In the genomic region with DNA sequence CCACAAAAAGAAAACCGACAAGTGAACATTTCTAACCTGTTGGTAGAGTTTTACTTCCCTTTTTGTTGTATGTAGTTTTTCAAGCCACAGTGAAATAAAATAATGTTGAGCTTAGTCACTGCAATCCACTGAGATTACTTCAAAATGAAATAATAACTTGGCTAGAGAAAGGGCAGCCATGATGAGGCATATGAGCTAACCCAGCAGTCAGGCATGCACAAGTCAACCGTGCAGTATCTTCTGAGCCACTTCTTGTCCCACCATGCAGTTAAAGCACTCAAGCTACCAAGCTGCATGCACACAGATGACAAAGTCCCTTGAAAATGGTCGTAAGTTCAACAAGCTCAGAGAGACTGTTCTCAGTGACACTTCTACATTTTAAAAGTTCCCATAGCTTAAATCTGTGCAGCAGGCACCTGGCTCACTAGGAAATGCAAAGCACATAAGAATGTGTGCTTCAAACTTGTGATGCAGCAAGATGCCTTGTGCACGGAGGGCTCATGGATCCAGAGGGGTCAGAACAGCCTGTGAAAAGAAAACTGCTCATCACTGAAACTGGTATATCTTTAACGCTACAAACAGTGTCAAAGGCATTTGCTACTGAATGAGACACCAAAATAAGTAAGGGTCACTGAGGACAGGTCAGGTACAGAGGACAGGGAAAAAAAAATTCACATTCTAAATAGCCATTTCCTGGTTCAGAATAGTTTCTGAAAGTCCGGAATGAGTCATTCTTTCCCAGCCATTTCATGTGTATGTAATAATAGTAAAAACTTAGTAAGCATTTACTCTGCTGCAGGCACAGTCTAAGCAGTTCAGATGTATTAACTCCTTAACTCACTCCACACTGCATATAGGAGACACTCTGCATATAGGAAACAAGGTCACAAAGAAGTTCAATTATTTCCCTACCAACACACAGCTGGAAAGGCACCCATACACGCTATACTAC, we compare ENCODE assay signal across 8 mouse cellular contexts.
DNase-seq lines count a peak whose midpoint lies in the region; ATAC-seq and TF ChIP-seq lines count a peak whose summit lies in the region.
"Had no signal": no experiment of that assay in that cellular context is flagged by ENCODE, and none has a peak within 500 bp of the region (broad histone marks: within the 10 kb centered on the region; RNA-seq: fewer than 3 reads in every experiment).

No protein-coding gene starts in this region.

- peak overlapping the region; percentile 68 for H3K27ac ChIP-seq in kidney, postnatal 0 days
- no peak overlapping the region for H3K27ac ChIP-seq in MEL (ENCODE audit: control insufficient read depth, low read depth, low read length)
- peak overlapping the region; percentile 61 for H3K27ac ChIP-seq in brown adipose tissue, adult 24 weeks (replicated peaks; ENCODE audit: low read depth, low read length)
- H3K27ac ChIP-seq in limb, embryonic 15.5 days = peak overlapping the region; percentile 33; the same call in 1 of the 2 replicates

- no peak for TF ChIP-seq CTCF in kidney, postnatal 0 days (IDR thresholded peaks at IDR 0.05; ENCODE audit: low read depth)
- TF ChIP-seq CTCF in MEL (IDR thresholded peaks at IDR 0.05 in 2 of 3, conservative IDR thresholded peaks at IDR 0.05 in 1 of 3; ENCODE audit: control insufficient read depth in 1 of 3, insufficient read depth in 1 of 3, low read depth in 2 of 3, low read length in 3 of 3, poor library complexity in 1 of 3, severe bottlenecking in 1 of 3) = no peak

- no peak; the same call in 1 of the 2 replicates for ATAC-seq in kidney, postnatal 0 days (replicated peaks; ENCODE audit: low FRiP score, low read depth)
- ATAC-seq in limb, embryonic 15.5 days (ENCODE audit: insufficient number of reproducible peaks, low FRiP score, low TSS enrichment, low read depth) = no peak
- no peak for ATAC-seq in inflammation-experienced regulatory T-cells, adult 6 months

- no peak for TF ChIP-seq RAD21 in MEL (IDR thresholded peaks at IDR 0.05; ENCODE audit: low read depth, low read length)

- TF ChIP-seq POLR2A in MEL (IDR thresholded peaks at IDR 0.05; ENCODE audit: control insufficient read depth in 1 of 2, insufficient read depth in 1 of 2, low read depth in 1 of 2, low read length in 2 of 2, poor library complexity in 1 of 2) = no peak

- peak; percentile 61 for DNase-seq in kidney, postnatal 0 days (ENCODE audit: low spot score)
- DNase-seq in kidney, postnatal 10 days = no peak
- DNase-seq in MEL (ENCODE audit: low read depth, low spot score) = peak; percentile 35
- no peak for DNase-seq in spleen, postnatal 10 days (ENCODE audit: low spot score in 2 of 2)
- DNase-seq: lung, postnatal 10 days had no signal

- H3K36me3 ChIP-seq in kidney, postnatal 0 days (ENCODE audit: insufficient read depth, low read length) = no peaks in the 10 kb centered on the region
- H3K36me3 ChIP-seq in MEL (ENCODE audit: control insufficient read depth in 1 of 2, insufficient read depth in 2 of 2, low read length in 2 of 2) = peaks cover 0 to 23% of the 10 kb centered on the region in 2 experiments; a peak in 2 of 4 replicates
- H3K36me3 ChIP-seq in limb, embryonic 15.5 days = no peaks in the 10 kb centered on the region

- no peaks in the 10 kb centered on the region for H3K9me3 ChIP-seq in kidney, postnatal 0 days (replicated peaks; ENCODE audit: low read length)
- H3K9me3 ChIP-seq in MEL (replicated peaks; ENCODE audit: insufficient read depth, low read length) = no peaks in the 10 kb centered on the region
- H3K9me3 ChIP-seq in limb, embryonic 15.5 days = no peaks in the 10 kb centered on the region

- peaks cover 26% of the 10 kb centered on the region for H3K79me2 ChIP-seq in MEL (ENCODE audit: control insufficient read depth, insufficient read depth, low read length, poor library complexity)

- H3K27me3 ChIP-seq in kidney, postnatal 0 days (ENCODE audit: insufficient read depth, low read length) = no peaks in the 10 kb centered on the region
- H3K27me3 ChIP-seq in MEL (ENCODE audit: control insufficient read depth in 1 of 2, insufficient read depth in 2 of 2, low read length in 2 of 2) = no peaks in the 10 kb centered on the region
- no peaks in the 10 kb centered on the region for H3K27me3 ChIP-seq in limb, embryonic 15.5 days

- H3K4me3 ChIP-seq in kidney, postnatal 0 days (replicated peaks; ENCODE audit: low read depth, low read length) = no peak overlapping the region
- no peak overlapping the region for H3K4me3 ChIP-seq in MEL (ENCODE audit: control insufficient read depth in 1 of 2, insufficient read depth in 1 of 2, low read depth in 2 of 2, low read length in 2 of 2)
- H3K4me3 ChIP-seq in brown adipose tissue, adult 24 weeks (ENCODE audit: insufficient read depth, low read depth, low read length) = no peak overlapping the region
- H3K4me3 ChIP-seq in limb, embryonic 15.5 days = no peak overlapping the region

- H3K9ac ChIP-seq in kidney, postnatal 0 days (ENCODE audit: low read depth, low read length) = no peak overlapping the region
- no peak overlapping the region for H3K9ac ChIP-seq in MEL (ENCODE audit: control insufficient read depth, low read depth, low read length, poor library complexity, severe bottlenecking)
- H3K9ac ChIP-seq in limb, embryonic 15.5 days = no peak overlapping the region

- no peak overlapping the region for H3K4me2 ChIP-seq in kidney, postnatal 0 days (ENCODE audit: low read length)
- no peak overlapping the region for H3K4me2 ChIP-seq in limb, embryonic 15.5 days

- 60% methylated on average over 7 of the region's 7 CpGs for WGBS in kidney, postnatal 0 days
- 60% methylated on average over 7 of the region's 7 CpGs for WGBS in limb, embryonic 15.5 days

- no peak for TF ChIP-seq EP300 in MEL (IDR thresholded peaks at IDR 0.05; ENCODE audit: low read depth in 1 of 2, low read length in 2 of 2)

- peaks cover 13% of the 10 kb centered on the region for H3K4me1 ChIP-seq in kidney, postnatal 0 days (replicated peaks; ENCODE audit: insufficient read depth, low read length)
- H3K4me1 ChIP-seq in MEL (ENCODE audit: control insufficient read depth in 1 of 2, insufficient read depth in 2 of 2, low read length in 2 of 2) = peaks cover 4 to 27% of the 10 kb centered on the region in 2 experiments
- peaks cover 22% of the 10 kb centered on the region for H3K4me1 ChIP-seq in brown adipose tissue, adult 24 weeks (ENCODE audit: control insufficient read depth, insufficient read depth, insufficient read length, low read length)
- H3K4me1 ChIP-seq in limb, embryonic 15.5 days = peaks cover 18% of the 10 kb centered on the region

TF ChIP-seq in MEL, 35 proteins besides CTCF, POLR2A, EP300 and RAD21:
- no peak for TF ChIP-seq USF1 (IDR thresholded peaks at IDR 0.05; ENCODE audit: low read depth, low read length)
- no peak for TF ChIP-seq ZC3H11A (IDR thresholded peaks at IDR 0.05; ENCODE audit: low read depth, low read length)
- TF ChIP-seq RCOR1 (IDR thresholded peaks at IDR 0.05; ENCODE audit: low read depth, low read length) = no peak
- no peak for TF ChIP-seq HCFC1 (IDR thresholded peaks at IDR 0.05; ENCODE audit: low read depth, low read length)
- no peak for TF ChIP-seq MAFK (IDR thresholded peaks at IDR 0.05; ENCODE audit: borderline replicate concordance, low read depth, low read length)
- no peak for TF ChIP-seq GABPA (IDR thresholded peaks at IDR 0.05; ENCODE audit: low read depth, low read length)

Comparison
In these comparisons a context has a peak if more than half of its experiments do, and no peak if none do; other contexts are left out.
1. DNase-seq: peak in kidney, postnatal 0 days (single experiment) and MEL (single experiment); none in kidney, postnatal 10 days (single experiment) and spleen, postnatal 10 days (0 of 2).